ENCODE assay signal across 21 mouse cellular contexts in the genomic region with DNA sequence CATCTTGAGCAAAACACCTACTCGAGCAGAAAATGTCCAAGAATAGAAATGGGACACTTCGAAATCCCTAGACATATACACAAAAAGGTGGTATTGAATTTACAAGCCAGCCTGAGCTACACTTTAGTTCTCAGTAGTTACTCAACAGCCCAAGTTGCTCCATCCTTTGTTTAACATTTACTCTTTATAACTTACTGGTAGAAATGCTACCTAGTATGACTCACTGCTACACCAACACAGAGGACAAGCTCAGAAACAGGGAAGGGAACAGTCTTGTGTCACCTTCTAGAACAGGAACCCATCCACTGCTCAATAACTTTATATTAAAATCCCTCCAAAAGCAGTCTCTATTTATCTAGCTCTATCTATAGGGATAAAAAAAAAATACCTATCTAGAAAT. TPM values are rescaled to one million over a fixed set of nuclear protein-coding genes. Genes with fewer than 3 reads are reported as not detected.
"Had no signal": no experiment of that assay in that cellular context is flagged by ENCODE, and none has a peak within 500 bp of the region (broad histone marks: within the 10 kb centered on the region; RNA-seq: fewer than 3 reads in every experiment).

No protein-coding gene starts in this region.

- H3K4me2 ChIP-seq: limb, embryonic 12.5 days; lung, embryonic 14.5 days; midbrain, embryonic 13.5 days; neural tube, embryonic 15.5 days had no signal

- H3K27me3 ChIP-seq: limb, embryonic 12.5 days; midbrain, embryonic 13.5 days; neural tube, embryonic 15.5 days had no signal

- H3K27ac ChIP-seq: limb, embryonic 12.5 days; liver, embryonic 14.5 days; midbrain, embryonic 13.5 days; neural tube, embryonic 15.5 days had no signal

- DNase-seq: kidney, postnatal 36 days; layer of hippocampus, adult 9-11 months; layer of hippocampus, postnatal 36 days; liver; lung, embryonic 14.5 days; right cerebral cortex, adult 18-20 months; right cerebral cortex, postnatal 25 days; thymus, postnatal 4 days had no signal

- H3K9ac ChIP-seq: limb, embryonic 12.5 days; liver, embryonic 14.5 days; lung, embryonic 14.5 days; midbrain, embryonic 13.5 days; neural tube, embryonic 15.5 days had no signal

- ATAC-seq: intestine, embryonic 16.5 days; midbrain, embryonic 13.5 days had no signal

- H3K9me3 ChIP-seq: limb, embryonic 12.5 days; midbrain, embryonic 13.5 days; neural tube, embryonic 15.5 days had no signal

- H3K4me3 ChIP-seq: limb, embryonic 12.5 days; midbrain, embryonic 13.5 days; myocyte; neural tube, embryonic 15.5 days had no signal

RNA-seq across cellular contexts. Expression of gene Gm8439, which starts 22.8 kb away (rescaled TPM):
- total RNA-seq: layer of hippocampus, adult 18-20 months; layer of hippocampus, postnatal 36 days; left cerebral cortex, adult 8-10 months; left cerebral cortex, postnatal 25 days; megakaryocyte progenitor cell, adult 5-6 weeks had no signal
- polyA plus RNA-seq: intestine, embryonic 16.5 days; limb, embryonic 12.5 days; liver, embryonic 14.5 days; lung, embryonic 14.5 days; midbrain, embryonic 13.5 days; myocyte; neural tube, embryonic 11.5 days; neural tube, embryonic 15.5 days; small intestine, adult 2 months; stomach, embryonic 16.5 days had no signal

RNA-seq across cellular contexts. Expression of gene Slfnl1, which starts 33.7 kb away (rescaled TPM):
- total RNA-seq: left cerebral cortex, postnatal 25 days; megakaryocyte progenitor cell, adult 5-6 weeks had no signal
- polyA plus RNA-seq: intestine, embryonic 16.5 days; limb, embryonic 12.5 days; liver, embryonic 14.5 days; midbrain, embryonic 13.5 days; myocyte; neural tube, embryonic 11.5 days; neural tube, embryonic 15.5 days; small intestine, adult 2 months; stomach, embryonic 16.5 days had no signal
